Mouse (Mus musculus) thymus, adult 2 months (tissue): ENCODE measurements around the gene Epn3.

ENCODE experiments used
- CTCF ChIP-seq: fragments of 200-500 bp; IDR thresholded peaks from 2 replicates; pipeline ENCODE4 v1.5.1; 2012; ENCODE audit warnings: mild to moderate bottlenecking, control low read depth, low read length, moderate library complexity, borderline replicate concordance; ENCODE audit not compliant: control insufficient read depth, poor library complexity, insufficient read depth; ENCODE audit errors: extremely low read depth
- POLR2A ChIP-seq: fragments of 200-500 bp; IDR thresholded peaks from 2 replicates; pipeline ENCODE4 v1.6.1; 2012; ENCODE audit warnings: mild to moderate bottlenecking, low read length, control low read depth, moderate library complexity; ENCODE audit not compliant: control insufficient read depth, poor library complexity, insufficient read depth; ENCODE audit errors: extremely low read depth

GRCm38 (mm10) chr11:94526171-94526879, 26.6 kb upstream of the Epn3 start:
- TF ChIP-seq POLR2A (no peak), CTCF (no peak)
